Mouse (Mus musculus) lung, postnatal 0 days (tissue): ENCODE data around the gene Slc9b1.

Source experiments
- CTCF ChIP-seq: IDR thresholded peaks from 2 replicates; pipeline ENCODE4 v1.5.1; 2016; ENCODE audit warnings: antibody characterized with exemption, mild to moderate bottlenecking
- EP300 ChIP-seq: IDR thresholded peaks from 2 replicates; pipeline ENCODE4 v1.6.1; 2016; ENCODE audit warnings: antibody characterized with exemption, mild to moderate bottlenecking, control low read depth

DNA sequence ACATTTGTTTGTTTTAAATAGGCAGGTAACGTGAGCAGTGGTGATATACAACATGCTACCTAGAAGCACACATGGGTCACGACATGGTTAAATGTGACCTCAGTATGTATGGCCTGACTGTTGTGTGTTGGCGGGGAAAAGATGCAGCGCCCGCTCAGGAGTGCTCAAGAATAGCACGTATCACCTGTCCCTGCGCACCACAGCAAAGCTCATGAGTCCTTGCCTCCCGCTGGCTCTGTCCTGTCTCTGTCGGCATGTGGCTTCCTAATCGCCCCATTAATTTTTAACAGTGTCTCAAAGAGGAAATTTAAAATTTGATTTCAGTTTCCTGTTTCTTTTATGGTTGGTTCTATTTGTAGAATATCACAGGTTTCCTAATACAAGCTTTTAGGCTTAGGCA is 29.6 kb downstream of the Slc9b1 start:
- TF ChIP-seq CTCF (no peak), EP300 (no peak)
